Mouse (Mus musculus) kidney, postnatal 36 days (tissue): Measurements from ENCODE around the gene Agtpbp1.

Experiments
- DNase-seq, 2 experiments: peaks; one replicate each; pipeline ENCODE4 v3.0.0; 2021 to 2022; ENCODE audit warnings: mixed read lengths in 2 of 2

Gene Agtpbp1

GRCm38 (mm10) chr13:59477451-59477850, 107.6 kb downstream of the Agtpbp1 start:
- no peak for DNase-seq

DNA sequence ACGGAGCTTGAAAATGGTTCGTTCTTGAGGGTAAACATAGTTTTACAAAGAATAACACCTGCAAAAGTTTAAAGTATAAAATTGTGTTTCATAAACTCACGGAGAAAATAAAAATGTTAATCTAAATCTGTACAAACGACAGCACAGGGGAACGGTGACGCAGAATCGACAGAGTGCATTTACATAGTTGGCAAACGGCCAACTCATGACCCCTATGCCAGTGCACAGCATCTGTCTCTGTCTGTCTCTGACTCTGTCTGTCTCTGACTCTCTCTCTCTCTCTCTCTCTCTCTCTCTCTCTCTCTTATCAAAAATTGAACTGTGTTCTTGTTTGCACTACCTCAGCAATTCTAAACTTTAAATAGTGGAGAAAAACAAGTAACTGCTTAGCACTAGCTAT, 110.1 kb downstream of the Agtpbp1 start:
- no peak for DNase-seq

- no peak for DNase-seq
Measured at GRCm38 (mm10) chr13:59473341-59473740, 111.7 kb downstream of the Agtpbp1 start.

- DNase-seq = peak in 1 of 2 experiments; percentile 59
Measured at GRCm38 (mm10) chr13:59472222-59472621, 112.8 kb downstream of the Agtpbp1 start.

- no peak for DNase-seq
Measured at GRCm38 (mm10) chr13:59469701-59470100, 115.3 kb downstream of the Agtpbp1 start.

DNA sequence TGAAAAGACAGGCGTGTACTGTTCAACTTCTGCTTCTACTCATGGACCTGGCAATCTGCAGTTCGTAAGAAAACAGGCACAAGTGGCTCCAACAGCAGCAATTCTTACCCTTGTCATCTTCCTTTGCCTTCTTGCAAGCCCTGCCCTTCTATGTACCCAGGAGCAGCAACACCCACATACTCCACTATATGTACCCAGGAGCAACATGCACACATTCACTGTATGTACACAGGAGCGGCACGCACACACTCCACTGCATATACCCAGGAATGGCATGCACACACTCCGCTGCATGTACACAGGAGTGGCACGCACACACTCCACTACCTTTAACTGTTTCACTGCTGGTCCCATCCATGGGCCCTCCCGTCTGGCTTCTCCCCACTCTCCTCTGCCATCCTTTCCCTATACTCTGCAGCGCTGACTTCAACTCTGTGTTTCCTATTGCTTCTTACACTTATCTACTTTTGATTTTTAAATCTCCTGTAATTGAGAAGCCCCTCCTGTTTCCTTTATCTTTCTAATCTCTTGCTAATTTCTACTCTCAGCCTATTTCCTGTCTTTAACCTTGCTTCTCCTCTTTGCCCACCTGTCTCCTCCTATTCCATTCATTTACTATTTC, 116.7 kb downstream of the Agtpbp1 start:
- DNase-seq = no peak

GRCm38 (mm10) chr13:59467591-59467990, 117.4 kb downstream of the Agtpbp1 start:
- peak; percentile 67 to 76 for DNase-seq

GRCm38 (mm10) chr13:59460958-59461357, 124.1 kb downstream of the Agtpbp1 start:
- no peak for DNase-seq

DNA sequence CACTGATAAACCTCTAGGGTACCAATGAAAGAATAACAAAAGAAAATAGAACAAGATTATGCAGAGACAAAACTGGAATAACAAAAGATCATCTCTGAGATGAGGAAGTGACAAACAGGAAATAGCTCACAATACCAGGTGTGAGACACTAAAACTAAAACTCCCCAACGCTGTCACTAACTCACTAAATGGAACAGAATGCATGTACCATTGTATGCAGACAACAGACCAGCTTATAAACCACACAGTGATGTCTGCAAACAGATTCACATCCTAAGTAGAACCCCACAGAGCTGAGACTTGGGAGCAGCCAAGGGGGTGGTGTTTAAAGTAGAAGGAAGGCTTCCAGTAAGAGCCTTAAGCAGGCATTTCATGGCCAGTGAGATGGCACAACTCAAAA, 128.8 kb downstream of the Agtpbp1 start:
- no peak for DNase-seq

DNA sequence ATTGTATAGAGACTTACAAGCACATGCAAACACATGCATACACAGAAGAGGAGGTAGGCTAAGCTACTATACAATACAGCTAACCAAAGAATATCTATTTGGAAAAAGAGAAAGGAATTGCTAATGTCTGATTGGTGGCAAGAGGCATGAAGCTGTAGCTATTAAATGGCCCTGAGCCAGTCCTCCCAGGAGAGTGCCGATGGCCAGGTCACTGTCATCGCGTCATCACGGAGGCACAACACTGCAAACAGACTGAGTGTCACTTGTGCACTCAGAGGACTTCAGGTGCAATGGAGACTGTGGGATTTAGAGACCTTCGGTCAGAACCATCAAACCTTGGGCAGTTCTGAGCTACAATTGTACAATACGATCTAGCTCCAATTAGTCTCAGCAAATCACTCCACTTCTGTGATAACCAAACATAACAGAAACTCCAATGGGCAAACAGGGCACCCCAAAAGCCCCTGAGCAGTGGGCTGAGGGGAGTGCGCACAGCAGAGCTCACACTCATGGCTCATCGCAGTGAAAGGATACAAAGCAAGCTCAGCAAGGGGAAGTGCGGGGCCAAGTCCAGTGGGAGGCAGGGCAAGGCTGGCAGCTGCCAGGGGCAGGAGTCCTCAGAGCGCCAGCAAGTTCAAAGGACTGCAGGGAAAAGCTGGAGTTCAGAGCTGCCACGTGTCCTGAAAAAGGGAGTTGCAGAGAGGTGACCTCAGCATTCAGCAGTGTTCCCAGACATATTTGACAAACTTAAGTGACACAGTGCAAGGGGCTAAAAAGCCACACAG, 130.8 kb downstream of the Agtpbp1 start:
- DNase-seq = peak; percentile 80 to 86

- DNase-seq = peak in 1 of 2 experiments; percentile 19
Measured at GRCm38 (mm10) chr13:59453582-59453981, 131.4 kb downstream of the Agtpbp1 start.

GRCm38 (mm10) chr13:59453045-59453444, 132.0 kb downstream of the Agtpbp1 start:
- DNase-seq = peak; percentile 64 to 84

DNA sequence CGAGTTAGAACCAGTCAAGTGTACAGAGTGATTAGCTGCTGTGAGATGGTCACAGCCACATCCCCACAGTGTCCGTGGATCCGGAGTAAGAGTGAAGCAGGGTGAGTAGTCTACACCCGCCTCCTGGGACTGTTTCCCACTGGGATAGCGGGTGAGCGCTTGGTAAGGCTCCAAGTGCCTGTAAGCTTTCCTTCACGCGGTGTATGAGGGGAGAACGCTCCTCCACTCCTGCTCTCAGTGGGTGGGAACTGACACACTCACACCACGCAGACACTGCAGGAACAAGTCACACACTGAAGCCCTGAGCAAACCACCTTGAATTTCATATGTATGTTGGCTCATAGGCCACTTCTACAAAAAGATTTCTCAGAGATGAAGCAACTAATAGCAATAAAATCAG, 134.2 kb downstream of the Agtpbp1 start:
- DNase-seq = no peak

DNA sequence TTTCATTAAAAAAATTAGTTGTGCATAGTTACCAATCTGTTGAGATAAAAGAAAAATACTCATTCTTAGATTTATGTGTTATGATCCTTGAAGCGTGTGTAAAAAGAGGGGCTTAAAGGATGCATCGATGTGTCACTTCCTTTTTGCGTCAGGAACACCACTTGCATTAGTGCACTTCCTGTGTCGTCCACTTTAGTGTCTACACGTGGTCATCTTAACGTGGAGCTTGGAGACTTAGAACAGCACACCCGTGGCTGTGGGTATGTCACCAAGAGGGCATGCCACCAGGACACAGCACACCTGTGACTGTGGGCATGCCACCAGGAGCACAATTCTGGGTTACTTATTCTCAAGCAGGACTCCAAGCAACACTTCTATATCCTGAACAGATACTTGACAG, 137.9 kb downstream of the Agtpbp1 start:
- DNase-seq = no peak

DNA sequence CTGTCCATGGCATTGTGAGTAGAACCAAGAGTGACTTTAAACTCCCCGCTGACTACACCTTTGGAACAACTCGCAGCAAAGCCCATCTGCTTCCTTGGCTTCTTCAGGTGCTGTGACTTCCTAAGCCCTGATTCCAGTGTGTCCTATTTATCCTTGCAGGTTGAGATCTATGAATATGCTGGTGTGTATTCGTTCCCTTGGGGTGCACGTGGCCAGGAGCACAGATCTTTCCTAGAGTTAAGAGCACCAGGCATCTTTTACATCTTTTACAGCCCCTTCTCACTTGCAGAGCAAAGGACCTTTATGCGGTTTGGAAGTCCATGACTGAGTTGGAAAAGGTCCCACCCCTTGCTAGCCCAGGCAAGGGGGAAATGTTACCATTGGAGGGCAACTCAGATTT, 139.8 kb downstream of the Agtpbp1 start:
- no peak for DNase-seq

GRCm38 (mm10) chr13:59444371-59444770, 140.7 kb downstream of the Agtpbp1 start:
- peak in 1 of 2 experiments; percentile 9 for DNase-seq

- no peak for DNase-seq
Measured at GRCm38 (mm10) chr13:59439683-59440082, 145.3 kb downstream of the Agtpbp1 start.

DNA sequence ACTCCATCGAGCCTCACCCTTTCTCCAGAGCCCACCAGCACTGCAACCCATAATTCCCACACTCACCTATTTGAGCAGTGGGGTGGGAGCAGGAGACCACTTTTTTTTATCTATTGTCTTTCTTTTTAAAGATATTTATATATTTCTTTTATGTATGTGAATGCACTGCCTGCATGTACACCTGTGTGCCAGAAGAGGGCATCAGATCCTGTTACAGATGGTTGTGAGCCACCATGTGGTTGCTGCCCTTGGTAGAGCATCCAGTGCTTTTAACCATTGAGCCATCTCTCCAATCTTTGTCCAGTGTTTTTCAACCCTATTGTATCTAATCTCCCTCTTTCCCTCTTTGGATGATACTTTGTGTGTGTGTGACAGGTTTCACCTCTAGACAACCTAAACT, 150.5 kb downstream of the Agtpbp1 start:
- DNase-seq = no peak

GRCm38 (mm10) chr13:59431124-59431864, 153.7 kb downstream of the Agtpbp1 start:
- peak in 1 of 2 experiments; percentile 37 for DNase-seq

- DNase-seq = no peak
Measured at GRCm38 (mm10) chr13:59429369-59429768, 155.7 kb downstream of the Agtpbp1 start.

- no peak for DNase-seq
Measured at GRCm38 (mm10) chr13:59423871-59424270, 161.2 kb downstream of the Agtpbp1 start.

DNA sequence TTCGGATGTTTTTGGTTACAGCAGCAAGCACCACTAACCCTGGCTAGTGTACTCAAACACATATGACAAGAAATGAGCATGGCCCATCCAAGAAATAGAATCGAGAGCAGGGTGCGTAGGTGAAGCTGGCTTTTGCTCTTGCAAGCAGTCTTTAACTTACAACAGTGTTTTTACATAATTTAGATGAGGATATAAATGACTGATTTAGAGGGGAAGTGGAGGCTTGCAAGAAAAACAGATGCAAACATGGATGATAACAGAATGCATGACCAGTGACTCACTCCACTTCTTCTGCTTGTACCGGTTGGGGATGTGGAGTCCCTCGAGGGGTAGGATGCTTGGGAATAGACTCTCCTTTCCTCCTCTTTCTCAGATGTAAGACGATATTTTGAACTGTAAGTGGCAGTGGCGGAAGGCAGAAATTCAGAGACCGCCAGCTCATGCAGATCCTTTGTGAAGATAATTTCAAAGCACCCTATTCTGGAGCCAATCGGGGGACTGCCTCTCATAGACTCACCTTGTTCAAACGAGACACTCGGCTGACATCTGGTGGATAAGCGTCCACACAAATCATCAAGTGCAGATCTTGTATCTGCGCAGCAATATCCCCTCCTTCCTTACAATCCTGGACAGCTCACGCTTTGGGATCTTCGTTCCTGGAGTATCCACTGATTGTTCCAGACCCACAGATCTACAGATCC, 168.3 kb downstream of the Agtpbp1 start:
- DNase-seq = no peak

DNA sequence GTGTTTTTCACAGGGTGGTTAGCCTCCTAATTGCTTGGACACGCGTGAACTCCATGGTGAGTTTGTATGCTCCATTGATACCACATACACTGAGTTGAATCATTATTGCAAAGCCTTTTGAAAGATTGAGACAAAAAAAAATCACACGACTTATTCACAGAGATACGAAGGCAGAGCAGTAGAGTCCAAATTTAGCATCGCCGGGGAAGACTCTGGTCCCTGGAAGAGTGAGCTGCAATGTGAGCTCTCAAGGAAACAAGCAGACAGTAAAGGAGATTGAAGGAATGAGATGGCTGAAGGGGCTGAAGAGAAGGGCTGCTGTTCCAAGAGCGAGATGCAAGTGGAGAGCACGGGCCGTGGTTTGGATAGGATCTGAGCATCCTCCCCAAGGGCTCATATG, 171.1 kb downstream of the Agtpbp1 start:
- DNase-seq = no peak
